In the genomic region with DNA sequence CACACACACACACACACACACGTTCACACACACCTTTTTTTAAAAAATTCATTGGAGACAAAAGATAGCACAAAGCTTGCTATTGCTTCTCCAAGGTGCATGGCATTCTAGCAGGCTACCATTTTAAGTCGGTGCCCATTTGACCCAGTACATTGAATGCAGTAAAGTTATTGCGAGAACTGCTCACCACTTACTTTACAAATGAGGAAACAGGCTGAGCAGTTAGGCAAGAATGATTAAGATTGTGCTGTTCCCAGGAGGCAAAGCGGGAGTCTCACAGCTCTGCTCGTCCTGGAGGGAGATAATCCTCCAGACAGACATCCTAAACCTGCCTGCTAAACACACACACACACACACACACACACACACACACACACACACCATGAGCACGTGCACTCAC, we compare ENCODE assay signal across 18 mouse cellular contexts. TPM values are rescaled to one million over a fixed set of nuclear protein-coding genes. Genes with fewer than 3 reads are reported as not detected.
"Had no signal": no experiment of that assay in that cellular context is flagged by ENCODE, and none has a peak within 500 bp of the region (broad histone marks: within the 10 kb centered on the region; RNA-seq: fewer than 3 reads in every experiment).

No protein-coding gene starts in this region.

- ATAC-seq: liver, embryonic 12.5 days; liver, postnatal 0 days; lung, postnatal 0 days; midbrain, embryonic 13.5 days; midbrain, embryonic 15.5 days; midbrain, embryonic 16.5 days had no signal

- DNase-seq: left cerebral cortex, postnatal 4 days; liver; liver, embryonic 13.5 days; liver, postnatal 0 days; lung, adult 18-20 months; lung, adult 2 months; lung, embryonic 14.5 days; lung, postnatal 10 days; lung, postnatal 14 days; lung, postnatal 36 days; lung, postnatal 4 days; midbrain, embryonic 14.5 days had no signal

RNA-seq across cellular contexts. Expression of gene Dnajc6, which starts 4.7 kb away (rescaled TPM):
- total RNA-seq: monocyte, adult 5-6 weeks had no signal
